Mouse (Mus musculus): ENCODE data around the gene Mtf1. TPM values are rescaled to one million over a fixed set of nuclear protein-coding genes. Genes with fewer than 3 reads are reported as not detected.

Mtf1 gene
- total and polyA plus RNA-seq, 2 experiments from 2014 or later = 7.0 to 24.7 TPM

- ATAC-seq (ENCODE audit: low FRiP score) = peak; percentile 36
- no peaks in the 10 kb centered on the region for H3K9me3 ChIP-seq (ENCODE audit: low read length)
- H3K4me1 ChIP-seq (ENCODE audit: insufficient read depth, low read length) = peaks cover 13% of the 10 kb centered on the region
- no peak for TF ChIP-seq CTCF (IDR thresholded peaks at IDR 0.05)
- H3K27ac ChIP-seq (ENCODE audit: low read depth, low read length) = peak within 1 kb of the TSS; percentile 93
- H3K9ac ChIP-seq (replicated peaks; ENCODE audit: low read length, poor library complexity, severe bottlenecking) = peak within 1 kb of the TSS; percentile 87
- H3K36me3 ChIP-seq (ENCODE audit: insufficient read depth, low read length) = peaks cover 28% of the 10 kb centered on the region
- under 1% methylated on average over 71 of the region's 75 CpGs for WGBS
- H3K4me3 ChIP-seq (ENCODE audit: low read depth, low read length) = peak within 1 kb of the TSS; percentile 92
- H3K4me2 ChIP-seq (ENCODE audit: low read depth, low read length, poor library complexity, severe bottlenecking) = peak within 1 kb of the TSS; percentile 85
- H3K27me3 ChIP-seq (ENCODE audit: insufficient read depth, low read length) = no peaks in the 10 kb centered on the region
- peak; percentile 72 for DNase-seq (ENCODE audit: low spot score)
Observed at GRCm38 (mm10) chr4:124850933-124851658, 49.2 kb downstream of the Mtf1 start, which contains the start of gene 1110065P20Rik. 1110065P20Rik (minus strand) TSS chr4:124851196.

- 97% methylated on average over 8 of the region's 8 CpGs for WGBS
- no peak for ATAC-seq (ENCODE audit: low FRiP score)
- Histone ChIP-seq H3K4me3 (ENCODE audit: low read depth, low read length) (no peak overlapping the region), H3K27me3 (ENCODE audit: insufficient read depth, low read length) (no peaks in the 10 kb centered on the region), H3K4me1 (ENCODE audit: insufficient read depth, low read length) (peaks cover 14% of the 10 kb centered on the region; the same call in 1 of the 2 replicates), H3K9me3 (ENCODE audit: low read length) (no peaks in the 10 kb centered on the region), H3K9ac (replicated peaks; ENCODE audit: low read length, poor library complexity, severe bottlenecking) (no peak overlapping the region), H3K36me3 (ENCODE audit: insufficient read depth, low read length) (peaks cover 54% of the 10 kb centered on the region), H3K27ac (ENCODE audit: low read depth, low read length) (no peak overlapping the region), H3K4me2 (ENCODE audit: low read depth, low read length, poor library complexity, severe bottlenecking) (no peak overlapping the region)
- no peak for DNase-seq (ENCODE audit: low spot score)
- TF ChIP-seq CTCF (IDR thresholded peaks at IDR 0.05) = no peak
Observed at GRCm38 (mm10) chr4:124856294-124856693, 54.4 kb downstream of the Mtf1 start.

GRCm38 (mm10) chr4:124858370-124858769 is 56.5 kb downstream of the Mtf1 start:
- no peak for ATAC-seq (ENCODE audit: low FRiP score)
- H3K27ac ChIP-seq (ENCODE audit: low read depth, low read length) = no peak overlapping the region

GRCm38 (mm10) chr4:124860446-124860845 is 58.5 kb downstream of the Mtf1 start:
- Histone ChIP-seq H3K27ac (ENCODE audit: low read depth, low read length) (no peak overlapping the region), H3K4me3 (ENCODE audit: low read depth, low read length) (no peak overlapping the region), H3K27me3 (ENCODE audit: insufficient read depth, low read length) (no peaks in the 10 kb centered on the region), H3K36me3 (ENCODE audit: insufficient read depth, low read length) (peaks cover 33% of the 10 kb centered on the region), H3K9ac (replicated peaks; ENCODE audit: low read length, poor library complexity, severe bottlenecking) (no peak overlapping the region; the same call in 1 of the 2 replicates), H3K4me2 (ENCODE audit: low read depth, low read length, poor library complexity, severe bottlenecking) (peak overlapping the region; percentile 84), H3K4me1 (ENCODE audit: insufficient read depth, low read length) (peaks cover 12% of the 10 kb centered on the region; the same call in 1 of the 2 replicates), H3K9me3 (ENCODE audit: low read length) (no peaks in the 10 kb centered on the region)
- 22% methylated on average over 7 of the region's 7 CpGs for whole genome bisulfite sequencing
- DNase-seq (ENCODE audit: low spot score) (peak; percentile 50), ATAC-seq (ENCODE audit: low FRiP score) (no peak)
- no peak for TF ChIP-seq CTCF (IDR thresholded peaks at IDR 0.05)

More at GRCm38 (mm10) chr4:124858370-124858769, 56.5 kb downstream of the Mtf1 start:
- TF ChIP-seq CTCF (IDR thresholded peaks at IDR 0.05) = no peak
- Histone ChIP-seq H3K36me3 (ENCODE audit: insufficient read depth, low read length) (peaks cover 49% of the 10 kb centered on the region), H3K9ac (replicated peaks; ENCODE audit: low read length, poor library complexity, severe bottlenecking) (no peak overlapping the region), H3K4me2 (ENCODE audit: low read depth, low read length, poor library complexity, severe bottlenecking) (no peak overlapping the region), H3K27me3 (ENCODE audit: insufficient read depth, low read length) (no peaks in the 10 kb centered on the region), H3K4me3 (ENCODE audit: low read depth, low read length) (no peak overlapping the region), H3K4me1 (ENCODE audit: insufficient read depth, low read length) (peaks cover 12% of the 10 kb centered on the region; the same call in 1 of the 2 replicates), H3K9me3 (ENCODE audit: low read length) (no peaks in the 10 kb centered on the region)
- DNase-seq (ENCODE audit: low spot score) = no peak
- WGBS = 80% methylated on average over 5 of the region's 5 CpGs

- Histone ChIP-seq H3K27me3 (ENCODE audit: insufficient read depth, low read length) (no peaks in the 10 kb centered on the region), H3K27ac (ENCODE audit: low read depth, low read length) (peak within 1 kb of the TSS; percentile 69), H3K4me1 (ENCODE audit: insufficient read depth, low read length) (peaks cover 12% of the 10 kb centered on the region; the same call in 1 of the 2 replicates), H3K36me3 (ENCODE audit: insufficient read depth, low read length) (peaks cover 22% of the 10 kb centered on the region), H3K4me2 (ENCODE audit: low read depth, low read length, poor library complexity, severe bottlenecking) (peak within 1 kb of the TSS; percentile 84), H3K9me3 (ENCODE audit: low read length) (no peaks in the 10 kb centered on the region), H3K4me3 (ENCODE audit: low read depth, low read length) (peak within 1 kb of the TSS; percentile 54), H3K9ac (replicated peaks; ENCODE audit: low read length, poor library complexity, severe bottlenecking) (peak within 1 kb of the TSS; percentile 76)
- no peak for TF ChIP-seq CTCF (IDR thresholded peaks at IDR 0.05)
- ATAC-seq (ENCODE audit: low FRiP score) (peak; percentile 61; the same call in 1 of the 2 replicates), DNase-seq (ENCODE audit: low spot score) (peak; percentile 47)
- 3% methylated on average over 58 of the region's 77 CpGs for WGBS
Observed at GRCm38 (mm10) chr4:124861283-124862188, 59.6 kb downstream of the Mtf1 start, which contains the start of gene Maneal. Maneal (minus strand) TSS chr4:124862171.
